1 mouse cellular context compared by ENCODE assay signal in the genomic region with DNA sequence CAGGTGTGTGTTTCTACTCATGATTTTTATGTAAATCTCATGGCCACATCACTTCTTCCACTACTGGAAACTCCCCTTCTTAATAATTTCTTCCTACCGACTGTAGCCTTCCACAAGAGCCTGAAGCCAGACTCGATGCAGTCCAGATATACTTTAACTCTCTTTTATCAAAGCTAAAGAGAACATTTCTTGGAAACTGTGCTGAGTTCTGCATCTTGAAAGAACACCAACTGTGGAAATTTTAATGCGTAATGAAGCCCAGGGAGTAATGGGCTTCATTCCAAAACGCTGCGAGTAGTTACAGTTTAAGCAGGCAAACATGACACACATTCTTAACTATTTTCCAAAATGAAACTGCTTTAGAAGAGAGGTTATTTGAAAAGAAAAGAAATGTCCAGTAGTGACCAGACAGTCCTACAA.
TF ChIP-seq lines count a peak whose summit lies in the region.

No protein-coding gene starts in this region.

TF ChIP-seq in CH12.LX, 34 proteins besides CTCF, POLR2A, EP300 and RAD21 (continued from another document):
- TF ChIP-seq BHLHE40 (IDR thresholded peaks at IDR 0.05; ENCODE audit: low read depth, low read length) (peak; percentile 38), CHD2 (IDR thresholded peaks at IDR 0.05; ENCODE audit: low read length) (0 out of 2 replicates have a peak, but pooled peaks have one; percentile 36), ZC3H11A (IDR thresholded peaks at IDR 0.05; ENCODE audit: low read depth, low read length) (no peak)
